Mouse (Mus musculus): ENCODE results near the gene 4930455H04Rik.

- 0 out of 2 replicates have a peak, but pooled peaks have one; percentile 27 for TF ChIP-seq POLR2A (IDR thresholded peaks at IDR 0.05; ENCODE audit: extremely low read depth, insufficient read depth, low read length)
- no peak for TF ChIP-seq CTCF (IDR thresholded peaks at IDR 0.05; ENCODE audit: low read depth, low read length)
Measured at GRCm38 (mm10) chr3:116968540-116968997, 502 bp downstream of the 4930455H04Rik start, which contains the start of gene Palmd.

All from liver, adult 2 months (tissue).